ENCODE assay signal across 8 mouse cellular contexts in genomic region chr5:33019426-33019821, GRCm38 (mm10). TPM values are rescaled to one million over a fixed set of nuclear protein-coding genes. Genes with fewer than 3 reads are reported as not detected.
A peak's percentile ranks its signal among the peaks of the same experiment; 100 is the strongest.
DNase-seq lines count a peak whose midpoint lies in the region; ATAC-seq and TF ChIP-seq lines count a peak whose summit lies in the region.

No protein-coding gene starts in this region.

- H3K4me2 ChIP-seq in hindbrain, embryonic 15.5 days = peak overlapping the region; percentile 80
- peak overlapping the region; percentile 76 for H3K4me2 ChIP-seq in midbrain, embryonic 15.5 days

- WGBS in hindbrain, embryonic 15.5 days = 0% methylated on average over 12 of the region's 12 CpGs
- under 1% methylated on average over 12 of the region's 12 CpGs for WGBS in midbrain, embryonic 15.5 days

- H3K27me3 ChIP-seq in hindbrain, embryonic 15.5 days = no peaks in the 10 kb centered on the region
- H3K27me3 ChIP-seq in midbrain, embryonic 15.5 days (replicated peaks) = no peaks in the 10 kb centered on the region

- DNase-seq in left cerebral cortex, adult 2 months (ENCODE audit: extremely low spot score in 1 of 2, low spot score in 2 of 2) = no peak
- no peak for DNase-seq in left cerebral cortex, postnatal 36 days (ENCODE audit: low spot score in 2 of 2)
- peak; percentile 58 for DNase-seq in embryo, embryonic 10.5 days (ENCODE audit: low spot score)
- DNase-seq in thymus, postnatal 36 days = no peak
- DNase-seq in thymus, postnatal 25 days = no peak
- no peak for DNase-seq in spleen, postnatal 36 days (ENCODE audit: low spot score in 2 of 2)

- H3K9ac ChIP-seq in hindbrain, embryonic 15.5 days = peak overlapping the region; percentile 97
- peak overlapping the region; percentile 88 for H3K9ac ChIP-seq in midbrain, embryonic 15.5 days

- H3K4me3 ChIP-seq in left cerebral cortex, adult 2 months = peak overlapping the region; percentile 66
- peak overlapping the region; percentile 87 for H3K4me3 ChIP-seq in hindbrain, embryonic 15.5 days
- peak overlapping the region; percentile 77 for H3K4me3 ChIP-seq in midbrain, embryonic 15.5 days

- TF ChIP-seq CTCF in left cerebral cortex, adult 2 months (IDR thresholded peaks at IDR 0.05) = no peak

- H3K4me1 ChIP-seq in hindbrain, embryonic 15.5 days (replicated peaks) = peaks cover 50% of the 10 kb centered on the region
- peaks cover 53% of the 10 kb centered on the region for H3K4me1 ChIP-seq in midbrain, embryonic 15.5 days

- peaks cover 4% of the 10 kb centered on the region; the same call in 1 of the 2 replicates for H3K36me3 ChIP-seq in hindbrain, embryonic 15.5 days
- no peaks in the 10 kb centered on the region for H3K36me3 ChIP-seq in midbrain, embryonic 15.5 days (replicated peaks)

- no peak for ATAC-seq in hindbrain, embryonic 15.5 days (ENCODE audit: low FRiP score, low read depth)
- no peak for ATAC-seq in midbrain, embryonic 15.5 days (replicated peaks)

- intact Hi-C loops in left cerebral cortex, adult 2 months (cut with DNase I) = loop anchor here (2.0 kb wide), 1 partner anchor 69 kb away; no protein-coding TSS in a partner anchor
- intact Hi-C loops in left cerebral cortex, postnatal 36 days (cut with DNase I) = loop anchor here (5.0 kb wide), 1 partner anchor 42 kb away; no protein-coding TSS in a partner anchor

- peak overlapping the region; percentile 99 for H3K27ac ChIP-seq in left cerebral cortex, adult 2 months
- peak overlapping the region; percentile 100 for H3K27ac ChIP-seq in hindbrain, embryonic 15.5 days (replicated peaks)
- peak overlapping the region; percentile 100 for H3K27ac ChIP-seq in midbrain, embryonic 15.5 days

- H3K9me3 ChIP-seq in hindbrain, embryonic 15.5 days = no peaks in the 10 kb centered on the region
- no peaks in the 10 kb centered on the region for H3K9me3 ChIP-seq in midbrain, embryonic 15.5 days

RNA-seq across cellular contexts. Expression of gene Ywhah, which starts 0.8 kb away (rescaled TPM):
- total RNA-seq in left cerebral cortex, adult 2 months (2021) = 1,000 to 10,000 TPM; 1,061 to 1,220 TPM
- total RNA-seq in left cerebral cortex, postnatal 36 days (2021) = 1,000 to 10,000 TPM; 1,119 to 1,229 TPM
- polyA plus RNA-seq in hindbrain, embryonic 15.5 days (2015; fragmentation: Nextera tagmentation; extraction: Ambion mirVana) = 840 and 859 TPM in 2 replicates
- 758 and 760 TPM in 2 replicates for polyA plus RNA-seq in midbrain, embryonic 15.5 days (2015; fragmentation: Nextera tagmentation; extraction: Ambion mirVana)
